Mouse (Mus musculus) midbrain, embryonic 16.5 days (tissue): ENCODE measurements around the gene Dlk1. TPM values are rescaled to one million over a fixed set of nuclear protein-coding genes. Genes with fewer than 3 reads are reported as not detected.
"Not testable (repeated sequence)": the region's sequence is repeated elsewhere in the genome, so short reads cannot be mapped to it uniquely, and the experiment has no call there.

Source experiments
- ATAC-seq: fragments of 200-750 bp; cut with Nextera tagmentation; 2 replicates; pipeline ENCODE4 v1.8.0; 2017; ENCODE audit warnings: moderate TSS enrichment
- H3K27ac ChIP-seq: fragments of 300-500 bp; sonication (generic); 2 replicates; pipeline ENCODE4 v1.5.1; 2014; ENCODE audit warnings: mild to moderate bottlenecking, low read length, mixed read lengths
- H3K27me3 ChIP-seq: fragments of 300-500 bp; sonication (generic); 2 replicates; pipeline ENCODE4 v1.6.1; 2014; ENCODE audit warnings: low read depth, low read length, mixed read lengths; ENCODE audit not compliant: control insufficient read depth, insufficient read depth
- H3K36me3 ChIP-seq: fragments of 300-500 bp; sonication (generic); 2 replicates; pipeline ENCODE4 v1.6.1; 2014; ENCODE audit warnings: mild to moderate bottlenecking, low read length, moderate library complexity, mixed read lengths; ENCODE audit not compliant: control insufficient read depth, insufficient read depth
- H3K4me1 ChIP-seq: fragments of 300-500 bp; sonication (generic); 2 replicates; pipeline ENCODE4 v1.6.1; 2014; ENCODE audit warnings: mild to moderate bottlenecking, low read length, mixed read lengths; ENCODE audit not compliant: control insufficient read depth, insufficient read depth
- H3K4me2 ChIP-seq: fragments of 300-500 bp; sonication (generic); 2 replicates; pipeline ENCODE4 v1.6.1; 2014; ENCODE audit warnings: mild to moderate bottlenecking, low read length, mixed read lengths
- H3K4me3 ChIP-seq: fragments of 300-500 bp; sonication (generic); 2 replicates; pipeline ENCODE4 v1.5.1; 2014; ENCODE audit warnings: low read depth, mild to moderate bottlenecking, low read length, moderate library complexity, mixed read lengths
- H3K9ac ChIP-seq: fragments of 300-500 bp; sonication (generic); 2 replicates; pipeline ENCODE4 v1.6.1; 2014; ENCODE audit warnings: low read depth, low read length, mixed read lengths
- H3K9me3 ChIP-seq: fragments of 300-500 bp; sonication (generic); replicated peaks from 2 replicates; pipeline ENCODE4 v1.6.1; 2014; ENCODE audit warnings: mild to moderate bottlenecking, low read length, mixed read lengths; ENCODE audit not compliant: control insufficient read depth, poor library complexity, severe bottlenecking
- WGBS: fragments of 180-500 bp; shearing (Covaris S2); extraction: QIAGEN DNeasy Blood & Tissue Kit; methylation state at CpG from one replicate; pipeline ENCODE4 v1.1.7; 2014; 5-methylcytosine and 5-hydroxymethylcytosine counted together
- polyA plus RNA-seq: library from polyadenylated mRNA; unstranded; fragments of >200 nt; fragmentation: Nextera tagmentation; extraction: Ambion mirVana; gene quantifications from 2 replicates; pipeline ENCODE4 v1.2.1, GENCODE M21; 2015

Gene Dlk1
- polyA plus RNA-seq, 1 experiment from 2014 or later = 50.4 TPM

- H3K27ac ChIP-seq = no peak overlapping the region
- 8% methylated on average over 10 of the region's 10 CpGs for WGBS
- no peak overlapping the region for H3K9ac ChIP-seq
- H3K4me3 ChIP-seq = no peak overlapping the region
- H3K4me2 ChIP-seq = no peak overlapping the region; the same call in 1 of the 2 replicates
- no peaks in the 10 kb centered on the region for H3K36me3 ChIP-seq
- no peaks in the 10 kb centered on the region for H3K9me3 ChIP-seq
- peaks cover 26% of the 10 kb centered on the region for H3K4me1 ChIP-seq
- H3K27me3 ChIP-seq = peaks cover 48% of the 10 kb centered on the region
- ATAC-seq = no peak
Observed at GRCm38 (mm10) chr12:109458896-109459295, 6.3 kb downstream of the Dlk1 start.

DNA sequence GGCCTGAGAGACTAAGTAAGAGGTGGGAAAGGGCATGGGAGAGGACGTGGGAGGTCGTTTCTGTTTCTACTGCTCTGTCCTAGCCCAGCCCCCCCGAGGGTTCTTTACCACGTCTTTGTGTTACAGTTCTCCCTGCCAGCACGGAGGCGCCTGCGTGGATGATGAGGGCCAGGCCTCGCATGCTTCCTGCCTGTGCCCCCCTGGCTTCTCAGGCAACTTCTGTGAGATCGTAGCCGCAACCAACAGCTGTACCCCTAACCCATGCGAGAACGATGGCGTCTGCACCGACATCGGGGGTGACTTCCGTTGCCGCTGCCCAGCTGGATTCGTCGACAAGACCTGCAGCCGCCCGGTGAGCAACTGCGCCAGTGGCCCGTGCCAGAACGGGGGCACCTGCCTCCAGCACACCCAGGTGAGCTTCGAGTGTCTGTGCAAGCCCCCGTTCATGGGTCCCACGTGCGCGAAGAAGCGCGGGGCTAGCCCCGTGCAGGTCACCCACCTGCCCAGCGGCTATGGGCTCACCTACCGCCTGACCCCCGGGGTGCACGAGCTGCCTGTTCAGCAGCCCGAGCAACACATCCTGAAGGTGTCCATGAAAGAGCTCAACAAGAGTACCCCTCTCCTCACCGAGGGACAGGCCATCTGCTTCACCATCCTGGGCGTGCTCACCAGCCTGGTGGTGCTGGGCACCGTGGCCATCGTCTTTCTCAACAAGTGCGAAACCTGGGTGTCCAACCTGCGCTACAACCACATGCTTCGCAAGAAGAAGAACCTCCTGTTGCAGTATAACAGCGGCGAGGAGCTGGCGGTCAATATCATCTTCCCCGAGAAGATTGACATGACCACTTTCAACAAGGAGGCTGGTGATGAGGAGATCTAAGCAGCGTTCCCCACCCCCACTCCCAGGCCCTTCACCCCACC lies 7.1 kb downstream of the Dlk1 start:
- Histone ChIP-seq H3K9me3 (no peaks in the 10 kb centered on the region), H3K9ac (no peak overlapping the region), H3K27ac (no peak overlapping the region), H3K4me2 (peak overlapping the region; percentile 27), H3K27me3 (peaks cover 45% of the 10 kb centered on the region), H3K4me3 (peak overlapping the region; percentile 18), H3K36me3 (no peaks in the 10 kb centered on the region), H3K4me1 (peaks cover 26% of the 10 kb centered on the region)
- 32% methylated on average over 49 of the region's 49 CpGs for WGBS
- ATAC-seq = no peak

DNA sequence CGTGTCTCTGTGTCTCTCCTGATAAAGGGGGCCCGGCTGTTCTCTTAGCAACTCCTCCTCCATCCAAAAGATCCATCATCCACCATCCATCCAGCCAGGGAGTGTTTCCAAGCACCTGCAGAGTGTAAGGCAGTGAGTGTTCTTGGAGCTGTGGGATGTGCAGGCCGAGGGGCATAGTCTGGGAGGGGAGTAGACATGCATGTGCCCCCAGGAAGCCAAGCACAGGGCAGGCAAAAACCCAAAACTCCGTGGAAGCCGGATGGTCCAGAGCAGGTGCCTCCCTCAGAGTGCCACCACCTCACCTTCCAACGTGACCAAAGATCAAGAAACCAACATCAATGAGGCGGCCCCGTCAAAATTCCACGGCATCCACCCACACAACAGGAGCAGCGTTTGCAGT lies 10.0 kb downstream of the Dlk1 start:
- no peak overlapping the region for H3K4me3 ChIP-seq

DNA sequence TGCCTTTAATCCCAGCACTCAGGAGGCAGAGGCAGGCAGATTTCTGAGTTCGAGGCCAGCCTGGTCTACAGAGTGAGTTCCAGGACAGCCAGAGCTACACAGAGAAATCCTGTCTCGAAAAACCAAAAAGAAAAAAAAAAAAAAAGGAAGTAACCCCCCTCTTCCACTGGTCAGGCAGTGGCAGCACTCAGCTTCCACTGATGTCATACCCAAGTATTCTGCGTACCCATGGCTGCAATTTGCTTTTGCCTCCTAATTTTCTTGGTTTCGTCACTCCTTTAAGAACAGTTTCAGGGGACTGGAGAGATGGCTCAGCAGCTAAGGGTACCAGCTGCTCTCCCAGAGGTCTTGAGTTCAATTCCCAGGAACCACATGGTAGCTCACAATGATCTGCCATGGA lies 14.8 kb downstream of the Dlk1 start:
- H3K9ac ChIP-seq, H3K9me3 ChIP-seq, H3K4me1 ChIP-seq, H3K36me3 ChIP-seq, H3K4me3 ChIP-seq, H3K27ac ChIP-seq, H3K4me2 ChIP-seq, H3K27me3 ChIP-seq, ATAC-seq: not testable (repeated sequence)
- 88% methylated on average over 4 of the region's 4 CpGs for WGBS

More for the DNA sequence above, 10.0 kb downstream of the Dlk1 start:
- Histone ChIP-seq H3K4me1 (peaks cover 14% of the 10 kb centered on the region; the same call in 1 of the 2 replicates), H3K9ac (no peak overlapping the region), H3K36me3 (no peaks in the 10 kb centered on the region), H3K9me3 (no peaks in the 10 kb centered on the region), H3K27me3 (peaks cover 25% of the 10 kb centered on the region), H3K4me2 (no peak overlapping the region), H3K27ac (no peak overlapping the region)
- 81% methylated on average over 10 of the region's 10 CpGs for WGBS
- ATAC-seq = no peak

DNA sequence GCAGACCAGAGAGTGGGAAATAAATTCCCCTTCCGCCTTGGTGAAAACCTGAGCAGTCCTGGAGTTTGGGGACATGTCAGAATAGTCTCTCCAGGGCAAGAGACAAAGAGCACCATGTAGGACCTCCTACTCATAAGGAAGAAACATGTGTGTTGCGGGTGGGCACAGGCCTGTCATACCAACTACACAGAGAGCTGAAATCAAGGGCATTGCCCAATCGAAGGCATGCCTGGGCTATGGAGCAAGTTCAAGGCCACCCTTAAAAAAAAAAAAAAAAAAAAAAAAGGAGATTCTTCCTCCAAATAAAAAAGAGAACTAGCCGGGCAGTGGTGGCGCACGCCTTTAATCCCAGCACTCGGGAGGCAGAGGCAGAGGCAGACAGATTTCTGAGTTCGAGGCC lies 17.2 kb downstream of the Dlk1 start:
- Histone ChIP-seq H3K4me2 (no peak overlapping the region), H3K27me3 (no peaks in the 10 kb centered on the region), H3K9me3 (no peaks in the 10 kb centered on the region), H3K36me3 (no peaks in the 10 kb centered on the region), H3K4me1 (no peaks in the 10 kb centered on the region), H3K4me3 (no peak overlapping the region), H3K27ac (no peak overlapping the region), H3K9ac (no peak overlapping the region)
- WGBS = 86% methylated on average over 8 of the region's 8 CpGs
- ATAC-seq = no peak

DNA sequence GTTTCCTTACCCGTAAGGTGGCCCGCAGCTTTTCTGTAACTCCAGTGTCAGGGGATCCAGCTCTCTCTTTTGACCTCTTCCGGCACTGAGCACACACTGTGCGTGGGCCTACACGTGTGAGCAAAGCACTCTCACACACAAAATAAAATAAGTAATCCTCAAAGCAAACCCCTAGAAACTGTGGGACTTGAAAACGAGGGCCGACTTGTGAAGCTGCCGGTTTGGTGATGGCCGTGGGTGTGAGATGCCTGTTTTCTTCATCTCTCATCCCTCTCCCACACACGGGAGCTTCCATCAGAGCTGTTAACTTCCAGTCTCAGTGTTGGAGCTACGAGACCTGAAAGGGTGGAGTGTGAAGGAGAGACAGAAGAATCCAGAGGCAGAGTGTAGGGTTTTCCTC lies 20.0 kb downstream of the Dlk1 start:
- H3K4me2 ChIP-seq = no peak overlapping the region
- H3K4me3 ChIP-seq = no peak overlapping the region
- H3K36me3 ChIP-seq = no peaks in the 10 kb centered on the region
- no peaks in the 10 kb centered on the region for H3K4me1 ChIP-seq
- no peaks in the 10 kb centered on the region for H3K9me3 ChIP-seq
- WGBS = 88% methylated on average over 11 of the region's 11 CpGs
- H3K27me3 ChIP-seq = no peaks in the 10 kb centered on the region
- no peak overlapping the region for H3K9ac ChIP-seq
- no peak overlapping the region for H3K27ac ChIP-seq
- ATAC-seq = no peak

DNA sequence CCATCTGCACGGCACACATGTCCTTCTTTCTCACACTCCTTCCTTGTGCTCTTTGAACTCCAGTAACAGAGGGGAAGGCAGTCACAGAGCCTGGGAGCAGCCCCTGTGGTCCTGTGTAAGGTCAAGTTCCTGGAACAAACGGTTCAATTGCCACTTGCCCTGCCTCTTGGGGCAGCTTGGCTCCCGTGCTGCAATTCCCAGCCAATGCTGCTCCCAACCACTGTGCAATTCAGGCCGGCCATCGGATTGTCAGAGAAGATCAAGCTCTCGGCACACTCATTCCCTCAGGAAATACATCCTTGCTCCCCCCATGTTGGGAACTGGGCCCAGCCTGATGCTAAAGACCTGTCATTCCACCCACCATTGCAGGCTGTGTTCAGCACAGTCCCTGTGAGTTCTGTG lies 21.0 kb downstream of the Dlk1 start:
- no peak overlapping the region for H3K27ac ChIP-seq
- H3K36me3 ChIP-seq = no peaks in the 10 kb centered on the region
- H3K4me2 ChIP-seq = no peak overlapping the region
- no peaks in the 10 kb centered on the region for H3K4me1 ChIP-seq
- no peaks in the 10 kb centered on the region for H3K9me3 ChIP-seq
- H3K9ac ChIP-seq = no peak overlapping the region
- H3K27me3 ChIP-seq = no peaks in the 10 kb centered on the region
- ATAC-seq = no peak
- WGBS = 50% methylated on average over 6 of the region's 6 CpGs
- H3K4me3 ChIP-seq = no peak overlapping the region

GRCm38 (mm10) chr12:109474187-109474606 lies 21.6 kb downstream of the Dlk1 start:
- H3K27ac ChIP-seq = no peak overlapping the region
- no peak overlapping the region for H3K4me2 ChIP-seq
- no peaks in the 10 kb centered on the region for H3K4me1 ChIP-seq
- H3K36me3 ChIP-seq = no peaks in the 10 kb centered on the region
- no peak overlapping the region for H3K4me3 ChIP-seq
- H3K27me3 ChIP-seq = no peaks in the 10 kb centered on the region
- no peak overlapping the region for H3K9ac ChIP-seq
- ATAC-seq = no peak
- no peaks in the 10 kb centered on the region for H3K9me3 ChIP-seq
- WGBS = 83% methylated on average over 9 of the region's 9 CpGs

DNA sequence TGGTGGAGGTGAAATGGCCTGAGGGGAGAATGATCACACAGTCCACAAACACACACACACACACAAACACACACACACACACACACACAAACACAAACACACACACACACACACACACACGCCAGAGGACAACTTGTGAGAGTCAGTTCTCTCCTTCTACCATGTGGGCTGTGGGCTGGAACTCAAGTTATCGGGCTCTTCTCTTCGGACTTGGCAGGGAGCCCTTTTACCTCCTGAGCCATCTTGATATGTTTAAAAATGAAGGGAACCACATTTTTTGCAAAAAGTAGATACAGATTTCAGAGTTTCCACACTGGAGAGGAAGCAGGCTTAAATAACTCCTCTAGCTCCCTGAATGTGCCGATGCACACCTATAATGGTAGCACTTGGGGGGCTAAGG lies 22.9 kb downstream of the Dlk1 start:
- Histone ChIP-seq H3K9ac (no peak overlapping the region), H3K27me3 (no peaks in the 10 kb centered on the region), H3K4me2 (no peak overlapping the region), H3K4me1 (no peaks in the 10 kb centered on the region), H3K9me3 (no peaks in the 10 kb centered on the region), H3K36me3 (no peaks in the 10 kb centered on the region), H3K27ac (no peak overlapping the region), H3K4me3 (no peak overlapping the region)
- WGBS = 81% methylated on average over 4 of the region's 4 CpGs
- ATAC-seq = no peak
